Comparison of ENCODE assay signal across 8 mouse cellular contexts in the genomic region with DNA sequence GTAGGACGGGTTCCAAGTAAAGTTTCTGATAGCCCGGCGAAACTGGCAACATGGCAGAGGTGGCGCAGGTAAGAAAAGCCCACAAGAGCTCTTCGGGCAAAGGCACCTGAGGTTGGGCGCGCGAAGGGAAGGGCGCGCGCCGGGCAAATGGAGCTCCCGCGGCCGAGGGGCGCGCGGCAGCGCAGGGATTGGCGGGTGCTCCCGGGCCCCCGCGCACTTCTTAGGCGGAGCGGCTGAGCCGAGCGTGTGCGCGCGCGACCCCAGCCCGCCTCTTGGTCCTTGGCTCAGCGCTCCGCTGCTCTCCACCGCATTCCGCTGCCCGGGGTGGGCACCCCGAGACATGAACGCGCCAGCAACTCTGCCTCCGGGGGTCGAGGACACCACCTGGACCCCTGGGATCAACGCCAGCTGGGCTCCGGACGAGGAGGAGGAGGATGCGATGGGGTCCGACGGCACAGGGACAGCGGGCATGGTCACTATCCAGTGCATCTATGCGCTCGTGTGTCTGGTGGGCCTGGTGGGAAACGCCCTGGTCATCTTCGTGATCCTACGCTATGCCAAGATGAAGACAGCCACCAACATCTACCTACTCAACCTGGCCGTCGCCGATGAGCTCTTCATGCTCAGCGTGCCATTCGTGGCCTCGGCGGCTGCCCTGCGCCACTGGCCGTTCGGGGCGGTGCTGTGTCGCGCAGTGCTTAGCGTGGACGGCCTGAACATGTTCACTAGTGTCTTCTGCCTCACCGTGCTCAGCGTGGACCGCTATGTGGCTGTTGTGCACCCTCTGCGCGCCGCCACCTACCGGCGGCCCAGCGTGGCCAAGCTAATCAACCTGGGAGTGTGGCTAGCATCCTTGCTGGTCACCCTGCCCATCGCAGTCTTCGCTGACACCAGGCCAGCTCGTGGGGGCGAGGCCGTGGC. TPM values are rescaled to one million over a fixed set of nuclear protein-coding genes. Genes with fewer than 3 reads are reported as not detected.
DNase-seq lines count a peak whose midpoint lies in the region; ATAC-seq lines count a peak whose summit lies in the region.

A gene (plus strand): TSS at position 214 of the 921 bp plus-strand sequence.

- H3K4me1 ChIP-seq in forebrain, embryonic 13.5 days, result peaks cover 14% of the 10 kb centered on the region

- H3K27me3 ChIP-seq in forebrain, embryonic 13.5 days, result peaks cover 38% of the 10 kb centered on the region

- H3K4me2 ChIP-seq in forebrain, embryonic 13.5 days, result peak within 1 kb of the TSS; percentile 95

- no peaks in the 10 kb centered on the region for H3K36me3 ChIP-seq in forebrain, embryonic 13.5 days (ENCODE audit: poor library complexity, severe bottlenecking)

- H3K9me3 ChIP-seq in forebrain, embryonic 13.5 days (replicated peaks), result no peaks in the 10 kb centered on the region

- ATAC-seq in forebrain, embryonic 13.5 days, result peak; percentile 88

- 4% methylated on average over 73 of the region's 83 CpGs for WGBS in forebrain, embryonic 13.5 days

- peak; percentile 61 to 65 for DNase-seq in B cell, adult 2 months
- DNase-seq in adrenal gland, adult 18-20 months (ENCODE audit: low spot score in 2 of 2), result peak; percentile 36 to 40
- peak; percentile 64 for DNase-seq in heart, postnatal 4 days
- peak; percentile 69 to 73 for DNase-seq in layer of hippocampus, postnatal 36 days
- DNase-seq in lung, postnatal 14 days, result peak; percentile 57
- peak; percentile 77 for DNase-seq in right cerebral cortex, adult 18-20 months
- no peak for DNase-seq in yolk sac, embryonic 10.5 days (ENCODE audit: low spot score)

- peak within 1 kb of the TSS; percentile 56 for H3K4me3 ChIP-seq in forebrain, embryonic 13.5 days

- no peak within 1 kb of the TSS for H3K27ac ChIP-seq in forebrain, embryonic 13.5 days

- peak within 1 kb of the TSS; percentile 62; the same call in 1 of the 2 replicates for H3K9ac ChIP-seq in forebrain, embryonic 13.5 days

RNA-seq across cellular contexts. Expression of the gene that starts here (rescaled TPM):
- under 1 TPM in 1 of 2 experiments, not detected in 1; 0.35 TPM for total RNA-seq in adrenal gland, adult 18-20 months (2021)
- polyA plus RNA-seq in forebrain, embryonic 13.5 days (2015; fragmentation: Nextera tagmentation; extraction: Ambion mirVana), result 0.60 and 0.80 TPM in 2 replicates
- total RNA-seq in heart, postnatal 4 days (2021), result under 1 TPM; 0.79 to 0.81 TPM
- total RNA-seq in layer of hippocampus, postnatal 36 days (2021), result 10 to 100 TPM; 76.1 to 81.3 TPM

Comparison
In these comparisons a context has a peak if more than half of its experiments do, and no peak if none do; other contexts are left out.
1. RNA of the gene that starts here (total RNA-seq): 76.1 to 81.3 TPM in layer of hippocampus, postnatal 36 days; 0.79 to 0.81 TPM in heart, postnatal 4 days and 0.35 TPM in adrenal gland, adult 18-20 months; every median in the first group is over 10 times any median in the second.
2. Peak in DNase-seq in adrenal gland, adult 18-20 months; RNA of the gene not detected or under 1 TPM.
3. Peak in ATAC-seq, H3K4me3 ChIP-seq, H3K9ac ChIP-seq and H3K4me2 ChIP-seq in forebrain, embryonic 13.5 days; RNA of the gene not detected or under 1 TPM.
4. Peak in DNase-seq in heart, postnatal 4 days; RNA of the gene not detected or under 1 TPM.